Comparison of ENCODE assay signal across 25 mouse cellular contexts in genomic region chr6:103699895-103700294, GRCm38 (mm10).
"Had no signal": no experiment of that assay in that cellular context is flagged by ENCODE, and none has a peak within 500 bp of the region (broad histone marks: within the 10 kb centered on the region; RNA-seq: fewer than 3 reads in every experiment).

No protein-coding gene starts in this region.

- H3K9me3 ChIP-seq: heart, embryonic 12.5 days; hindbrain, embryonic 10.5 days; hindbrain, embryonic 12.5 days; intestine, embryonic 15.5 days; kidney, embryonic 15.5 days; limb, embryonic 13.5 days had no signal

- H3K36me3 ChIP-seq: heart, embryonic 12.5 days; hindbrain, embryonic 10.5 days; hindbrain, embryonic 12.5 days; intestine, embryonic 15.5 days; kidney, embryonic 15.5 days; limb, embryonic 13.5 days had no signal

- H3K4me2 ChIP-seq: heart, embryonic 12.5 days; hindbrain, embryonic 12.5 days; hindbrain, embryonic 14.5 days; intestine, embryonic 15.5 days; kidney, embryonic 15.5 days; limb, embryonic 13.5 days had no signal

- H3K4me1 ChIP-seq: heart, embryonic 12.5 days; hindbrain, embryonic 10.5 days; hindbrain, embryonic 12.5 days; intestine, embryonic 15.5 days; kidney, embryonic 15.5 days; limb, embryonic 13.5 days had no signal

- H3K27me3 ChIP-seq: heart, embryonic 12.5 days; hindbrain, embryonic 12.5 days; intestine, embryonic 15.5 days; kidney, embryonic 15.5 days; limb, embryonic 13.5 days had no signal

- ATAC-seq: forebrain, embryonic 16.5 days; hindbrain, embryonic 16.5 days; inflammation-experienced regulatory T-cells, adult 6 months; intestine, embryonic 15.5 days; intestine, postnatal 0 days had no signal

- H3K9ac ChIP-seq: heart, embryonic 12.5 days; hindbrain, embryonic 12.5 days; hindbrain, embryonic 14.5 days; intestine, embryonic 15.5 days; kidney, embryonic 15.5 days; limb, embryonic 13.5 days had no signal

- DNase-seq: gastrocnemius, adult 2 months; gastrocnemius, postnatal 10 days; gastrocnemius, postnatal 25 days; heart, adult 18-20 months; heart, postnatal 10 days; heart, postnatal 4 days; kidney, adult 18-20 months; kidney, adult 9 months; kidney, postnatal 14 days; kidney, postnatal 36 days; layer of hippocampus, adult 9-11 months; layer of hippocampus, postnatal 36 days; left cerebral cortex, postnatal 4 days had no signal

- H3K27ac ChIP-seq: gastrocnemius, adult 2 months; hindbrain, embryonic 10.5 days; hindbrain, embryonic 12.5 days; hindbrain, embryonic 14.5 days; intestine, embryonic 15.5 days; kidney, embryonic 15.5 days; kidney, postnatal 0 days; limb, embryonic 13.5 days had no signal

- H3K4me3 ChIP-seq: gastrocnemius, adult 2 months; heart, embryonic 12.5 days; hindbrain, embryonic 10.5 days; hindbrain, embryonic 12.5 days; intestine, embryonic 15.5 days; kidney, embryonic 15.5 days; limb, embryonic 13.5 days had no signal
